Mouse (Mus musculus) thymus, adult 2 months (tissue): ENCODE measurements around the gene Kif1bp. TPM values are rescaled to one million over a fixed set of nuclear protein-coding genes. Genes with fewer than 3 reads are reported as not detected.
"Not testable (repeated sequence)": the region's sequence is repeated elsewhere in the genome, so short reads cannot be mapped to it uniquely, and the experiment has no call there.

Source experiments
- DNase-seq: peaks from one replicate; pipeline ENCODE4 v3.0.0; 2021
- H3K27ac ChIP-seq: fragments of 200-500 bp; 2 replicates; pipeline ENCODE4 v1.5.1; 2012; ENCODE audit warnings: low read length, control low read depth; ENCODE audit not compliant: control insufficient read depth, insufficient read depth
- H3K27me3 ChIP-seq: fragments of 200-500 bp; 2 replicates; pipeline ENCODE4 v1.6.1; 2012; ENCODE audit warnings: mild to moderate bottlenecking, low read length, moderate library complexity, mixed read lengths; ENCODE audit not compliant: control insufficient read depth, insufficient read depth
- H3K36me3 ChIP-seq: fragments of 200-500 bp; 2 replicates; pipeline ENCODE4 v1.6.1; 2012; ENCODE audit warnings: mild to moderate bottlenecking, low read length, moderate library complexity; ENCODE audit not compliant: control insufficient read depth, insufficient read depth
- H3K4me1 ChIP-seq: fragments of 200-500 bp; replicated peaks from 2 replicates; pipeline ENCODE4 v1.6.1; 2012; ENCODE audit warnings: low read length; ENCODE audit not compliant: control insufficient read depth, insufficient read depth
- H3K4me3 ChIP-seq: fragments of 200-500 bp; 2 replicates; pipeline ENCODE4 v1.5.1; 2012; ENCODE audit warnings: mild to moderate bottlenecking, low read length, control low read depth, moderate library complexity; ENCODE audit not compliant: control insufficient read depth, insufficient read depth
- CTCF ChIP-seq: fragments of 200-500 bp; IDR thresholded peaks from 2 replicates; pipeline ENCODE4 v1.5.1; 2012; ENCODE audit warnings: mild to moderate bottlenecking, control low read depth, low read length, moderate library complexity, borderline replicate concordance; ENCODE audit not compliant: control insufficient read depth, poor library complexity, insufficient read depth; ENCODE audit errors: extremely low read depth
- POLR2A ChIP-seq: fragments of 200-500 bp; IDR thresholded peaks from 2 replicates; pipeline ENCODE4 v1.6.1; 2012; ENCODE audit warnings: mild to moderate bottlenecking, low read length, control low read depth, moderate library complexity; ENCODE audit not compliant: control insufficient read depth, poor library complexity, insufficient read depth; ENCODE audit errors: extremely low read depth
- WGBS: fragments of 180-500 bp; shearing (Covaris S2); methylation state at CpG from one replicate; pipeline ENCODE4 v1.1.7; 2018; 5-methylcytosine and 5-hydroxymethylcytosine counted together
- polyA plus RNA-seq: library from polyadenylated mRNA; depleted of rRNA; stranded (reverse); fragments of >200 nt; gene quantifications from 2 replicates; pipeline ENCODE4 v1.2.3, GENCODE M21; 2012; rRNA removed

The Kif1bp gene
- polyA plus RNA-seq, 1 experiment, result 45.7 TPM

- no peak for TF ChIP-seq POLR2A
- TF ChIP-seq CTCF, result no peak
- DNase-seq, result no peak
- H3K4me1 ChIP-seq, result peaks cover 23% of the 10 kb centered on the region
- H3K27me3 ChIP-seq, result no peaks in the 10 kb centered on the region
- no peak overlapping the region for H3K27ac ChIP-seq
- WGBS, result 88% methylated on average over 7 of the region's 7 CpGs
- H3K36me3 ChIP-seq, result peaks cover 3% of the 10 kb centered on the region; the same call in 1 of the 2 replicates
- H3K4me3 ChIP-seq, result no peak overlapping the region
Observed at GRCm38 (mm10) chr10:62501951-62502350, 76.3 kb downstream of the Kif1bp start.

GRCm38 (mm10) chr10:62500916-62501615 lies 77.2 kb downstream of the Kif1bp start:
- no peaks in the 10 kb centered on the region for H3K27me3 ChIP-seq
- 14% methylated on average over 9 of the region's 9 CpGs for WGBS
- no peak overlapping the region for H3K4me3 ChIP-seq
- peaks cover 22% of the 10 kb centered on the region for H3K4me1 ChIP-seq
- peak; percentile 46 for DNase-seq
- peak overlapping the region; percentile 61; the same call in 1 of the 2 replicates for H3K27ac ChIP-seq
- TF ChIP-seq POLR2A, result no peak
- no peak for TF ChIP-seq CTCF
- peaks cover 3% of the 10 kb centered on the region; the same call in 1 of the 2 replicates for H3K36me3 ChIP-seq

GRCm38 (mm10) chr10:62500088-62500915 lies 78.0 kb downstream of the Kif1bp start:
- no peak overlapping the region for H3K4me3 ChIP-seq
- H3K27me3 ChIP-seq, result no peaks in the 10 kb centered on the region
- WGBS, result 23% methylated on average over 15 of the region's 15 CpGs
- peak overlapping the region; percentile 61; the same call in 1 of the 2 replicates for H3K27ac ChIP-seq
- H3K4me1 ChIP-seq, result peaks cover 18% of the 10 kb centered on the region
- TF ChIP-seq POLR2A (no peak), CTCF (no peak)
- DNase-seq, result peak; percentile 79
- H3K36me3 ChIP-seq, result peaks cover 5% of the 10 kb centered on the region

GRCm38 (mm10) chr10:62491681-62492080 lies 86.6 kb downstream of the Kif1bp start:
- H3K4me1 ChIP-seq, H3K27me3 ChIP-seq, H3K27ac ChIP-seq, H3K4me3 ChIP-seq, DNase-seq: not testable (repeated sequence)
- peaks cover 20% of the 10 kb centered on the region for H3K36me3 ChIP-seq
- 83% methylated on average over 3 of the region's 3 CpGs for WGBS

Other genes starting within 250 kb of the Kif1bp start
- 52.1 and 55.5 TPM in 2 replicates for gene Hk1, start 198.5 kb downstream of the Kif1bp start, polyA plus RNA-seq
- gene Hkdc1, start 156.0 kb downstream of the Kif1bp start, polyA plus RNA-seq, result 0.15 and 0.17 TPM in 2 replicates
- 0.27 TPM in 1 of 2 replicates, not detected in the other for gene 4930507D05Rik, start 129.0 kb downstream of the Kif1bp start, polyA plus RNA-seq
- gene Supv3l1, start 128.7 kb downstream of the Kif1bp start, polyA plus RNA-seq, result 20.1 and 21.2 TPM in 2 replicates
- 9.3 and 11.4 TPM in 2 replicates for gene Vps26a, start 91.7 kb downstream of the Kif1bp start, polyA plus RNA-seq
- 94.3 and 107 TPM in 2 replicates for gene Srgn, start 51.0 kb downstream of the Kif1bp start, polyA plus RNA-seq
- 19.4 and 22.7 TPM in 2 replicates for gene Ddx21, start 23.8 kb upstream of the Kif1bp start, polyA plus RNA-seq
- gene Ddx50, start 72.8 kb upstream of the Kif1bp start, polyA plus RNA-seq, result 12.9 and 13.6 TPM in 2 replicates
- gene Stox1, start 147.7 kb upstream of the Kif1bp start, polyA plus RNA-seq, result 1.0 and 2.0 TPM in 2 replicates
- 171 and 180 TPM in 2 replicates for gene Ccar1, start 213.8 kb upstream of the Kif1bp start, polyA plus RNA-seq